7 mouse cellular contexts compared by ENCODE assay signal in the genomic region with DNA sequence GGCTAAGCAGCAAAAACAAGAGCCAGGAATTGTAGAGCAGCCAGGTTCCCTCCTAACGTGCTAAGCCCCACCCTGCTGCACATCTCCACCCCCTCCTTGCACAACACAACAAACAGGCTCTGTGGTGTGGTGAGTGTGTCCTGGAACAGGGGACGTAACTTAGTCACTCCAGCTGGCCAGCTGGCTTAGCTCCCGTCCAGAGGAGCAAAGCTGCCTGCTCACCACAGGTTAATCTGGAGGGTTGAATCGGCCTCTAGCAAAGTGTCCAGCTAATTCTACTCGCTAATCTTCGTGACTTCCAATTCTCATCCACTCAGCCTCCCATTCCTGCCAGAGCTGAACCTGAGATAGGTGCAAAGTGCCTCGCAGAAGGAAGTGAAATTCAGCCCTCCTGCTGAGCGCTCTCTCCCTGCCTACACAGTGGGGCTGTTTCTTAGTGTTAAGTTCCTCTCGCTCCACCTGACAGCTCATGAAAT. TPM values are rescaled to one million over a fixed set of nuclear protein-coding genes. Genes with fewer than 3 reads are reported as not detected.
A peak's percentile ranks its signal among the peaks of the same experiment; 100 is the strongest.
DNase-seq lines count a peak whose midpoint lies in the region; ATAC-seq and TF ChIP-seq lines count a peak whose summit lies in the region.

No protein-coding gene starts in this region.

- no peaks in the 10 kb centered on the region for H3K36me3 ChIP-seq in C2C12 (ENCODE audit: control insufficient read depth, insufficient read depth)
- no peaks in the 10 kb centered on the region for H3K36me3 ChIP-seq in lung, embryonic 15.5 days
- no peaks in the 10 kb centered on the region for H3K36me3 ChIP-seq in stomach, embryonic 15.5 days

- ATAC-seq in Patski = no peak
- ATAC-seq in granulocyte monocyte progenitor cell, adult 5-6 weeks (replicated peaks; ENCODE audit: poor library complexity, severe bottlenecking) = peak; percentile 72
- no peak for ATAC-seq in lung, embryonic 15.5 days (ENCODE audit: borderline replicate concordance, extremely low read depth, low FRiP score, low TSS enrichment)
- ATAC-seq in stomach, embryonic 15.5 days (ENCODE audit: insufficient read depth, low FRiP score, low read depth) = no peak

- no peaks in the 10 kb centered on the region for H3K79me3 ChIP-seq in C2C12 (ENCODE audit: low read depth)

- peaks cover 70% of the 10 kb centered on the region for H3K4me1 ChIP-seq in lung, embryonic 15.5 days
- H3K4me1 ChIP-seq in stomach, embryonic 15.5 days = peaks cover 65% of the 10 kb centered on the region

- peak overlapping the region; percentile 17; the same call in 1 of the 2 replicates for H3K9ac ChIP-seq in lung, embryonic 15.5 days
- no peak overlapping the region for H3K9ac ChIP-seq in stomach, embryonic 15.5 days

- H3K27me3 ChIP-seq in C2C12 (ENCODE audit: control insufficient read depth, insufficient read depth, insufficient read length) = no peaks in the 10 kb centered on the region
- H3K27me3 ChIP-seq in Patski = no peaks in the 10 kb centered on the region
- H3K27me3 ChIP-seq in lung, embryonic 15.5 days = no peaks in the 10 kb centered on the region
- no peaks in the 10 kb centered on the region for H3K27me3 ChIP-seq in stomach, embryonic 15.5 days (replicated peaks)

- in situ Hi-C loops in Patski (cut with MboI; ENCODE audit: low pct_unique_long_range_greater_than_20kb) = no loop called here

- no peak for TF ChIP-seq CTCF in C2C12 (IDR thresholded peaks at IDR 0.05; ENCODE audit: control insufficient read depth, insufficient read depth, insufficient read length)
- no peak for TF ChIP-seq CTCF in Patski (IDR thresholded peaks at IDR 0.05)

- DNase-seq in Patski (ENCODE audit: low read depth, low spot score) = peak; percentile 37
- DNase-seq in kidney, adult 18-20 months = peak; percentile 56
- no peak for DNase-seq in left cerebral cortex, postnatal 14 days (ENCODE audit: low spot score in 2 of 2)

- no peaks in the 10 kb centered on the region for H3K79me2 ChIP-seq in C2C12 (ENCODE audit: control insufficient read depth, insufficient read depth)

- H3K9me3 ChIP-seq in lung, embryonic 15.5 days = no peaks in the 10 kb centered on the region
- H3K9me3 ChIP-seq in stomach, embryonic 15.5 days = no peaks in the 10 kb centered on the region

- POLR2A ChIA-PET in Patski (lab: Charles Lee) = interaction anchor here (1.1 kb wide), 1 partner anchor 14 kb away, joined by 3 read pairs; no protein-coding TSS in a partner anchor

- no peak overlapping the region for H3ac ChIP-seq in C2C12 (ENCODE audit: control insufficient read depth, insufficient read length, low read depth)

- CTCF ChIA-PET in Patski (lab: Charles Lee) = interaction anchor here (1.1 to 4.3 kb wide), 3 partner anchors 19 to 60 kb away, joined by 3 to 25 read pairs (median 3); no protein-coding TSS in a partner anchor

- H3K4me2 ChIP-seq in lung, embryonic 15.5 days = peak overlapping the region; percentile 79
- peak overlapping the region; percentile 93 for H3K4me2 ChIP-seq in stomach, embryonic 15.5 days

- peak overlapping the region; percentile 98 for H3K27ac ChIP-seq in lung, embryonic 15.5 days
- H3K27ac ChIP-seq in stomach, embryonic 15.5 days = peak overlapping the region; percentile 96

- WGBS in lung, embryonic 15.5 days = 18% methylated on average over 9 of the region's 9 CpGs
- 11% methylated on average over 9 of the region's 9 CpGs for WGBS in stomach, embryonic 15.5 days

- H3K4me3 ChIP-seq in C2C12 (ENCODE audit: insufficient read depth, poor library complexity, severe bottlenecking) = no peak overlapping the region
- H3K4me3 ChIP-seq in lung, embryonic 15.5 days = peak overlapping the region; percentile 89
- peak overlapping the region; percentile 88 for H3K4me3 ChIP-seq in stomach, embryonic 15.5 days (replicated peaks)

- intact Hi-C loops in left cerebral cortex, postnatal 14 days (cut with DNase I) = loop anchor here (5.0 kb wide), 2 partner anchors 50 to 60 kb away; a partner anchor contains a TSS

TF ChIP-seq in C2C12, 6 proteins besides CTCF, POLR2A, EP300 and RAD21:
- TF ChIP-seq FOSL1 (IDR thresholded peaks at IDR 0.05; ENCODE audit: insufficient read depth, low read length, poor library complexity, severe bottlenecking) (no peak), CEBPB (IDR thresholded peaks at IDR 0.05; ENCODE audit: low read depth) (peak; percentile 93), USF1 (IDR thresholded peaks at IDR 0.05; ENCODE audit: low read depth) (no peak), MYOG (IDR thresholded peaks at IDR 0.05; ENCODE audit: control insufficient read depth, extremely low read depth, insufficient read length) (no peak), MAX (IDR thresholded peaks at IDR 0.05) (peak; percentile 69), MYOD1 (IDR thresholded peaks at IDR 0.05; ENCODE audit: control insufficient read depth, insufficient read length, low read depth) (peak; percentile 20)

RNA-seq across cellular contexts. Expression of a gene that starts 1.9 kb away (rescaled TPM):
- polyA plus RNA-seq in C2C12 (2012; fragmentation: generic; extraction: Trizol) (0.42 TPM), Patski (2021) (12.0 TPM)
- 0.52 and 6.0 TPM in 2 replicates for total RNA-seq in granulocyte monocyte progenitor cell, adult 5-6 weeks (2014; fragmentation: Nextera tagmentation)
- total RNA-seq in granulocyte monocyte progenitor cell, adult 5-6 weeks (2017) = 0.21 and 0.60 TPM in 2 replicates
- 5.5 and 8.5 TPM in 2 replicates for polyA plus RNA-seq in lung, embryonic 15.5 days (2015; fragmentation: Nextera tagmentation; extraction: Ambion mirVana)
- polyA plus RNA-seq in stomach, embryonic 15.5 days (2015; fragmentation: Nextera tagmentation; extraction: Ambion mirVana) = 3.6 and 5.2 TPM in 2 replicates
- 1 to 10 TPM; 3.8 to 4.4 TPM for total RNA-seq in left cerebral cortex, postnatal 14 days (2021)

RNA-seq across cellular contexts. Expression of a gene that starts 50.4 kb away (rescaled TPM):
- polyA plus RNA-seq in C2C12 (2012; fragmentation: generic; extraction: Trizol) = 54.9 TPM
- polyA plus RNA-seq in Patski (2021) = 44.8 TPM
- 30.5 and 39.4 TPM in 2 replicates for total RNA-seq in granulocyte monocyte progenitor cell, adult 5-6 weeks (2014; fragmentation: Nextera tagmentation)
- total RNA-seq in granulocyte monocyte progenitor cell, adult 5-6 weeks (2017) = 101 and 117 TPM in 2 replicates
- polyA plus RNA-seq in lung, embryonic 15.5 days (2015; fragmentation: Nextera tagmentation; extraction: Ambion mirVana) = 114 and 115 TPM in 2 replicates
- polyA plus RNA-seq in stomach, embryonic 15.5 days (2015; fragmentation: Nextera tagmentation; extraction: Ambion mirVana) = 66.9 and 72.0 TPM in 2 replicates
- 1 to 10 TPM; 1.5 to 1.9 TPM for total RNA-seq in left cerebral cortex, postnatal 14 days (2021)

Comparison
In these comparisons a context has a peak if more than half of its experiments do, and no peak if none do; other contexts are left out.
1. DNase-seq: peak in Patski (single experiment) and kidney, adult 18-20 months (single experiment); none in left cerebral cortex, postnatal 14 days (0 of 2).